Mouse (Mus musculus): Measurements from ENCODE around the gene Bax. TPM values are rescaled to one million over a fixed set of nuclear protein-coding genes. Genes with fewer than 3 reads are reported as not detected.

Gene Bax
- polyA plus RNA-seq, 1 experiment: 642 TPM

- TF ChIP-seq FOSL1 (IDR thresholded peaks at IDR 0.05; ENCODE audit: insufficient read depth, low read length, poor library complexity, severe bottlenecking) (no peak), CTCF (IDR thresholded peaks at IDR 0.05; ENCODE audit: control insufficient read depth, insufficient read depth, insufficient read length) (no peak), USF1 (IDR thresholded peaks at IDR 0.05; ENCODE audit: low read depth) (peak; percentile 33), MAX (IDR thresholded peaks at IDR 0.05) (peak; percentile 23), MYOG (IDR thresholded peaks at IDR 0.05; ENCODE audit: control insufficient read depth, extremely low read depth, insufficient read length) (no peak), MYOD1 (IDR thresholded peaks at IDR 0.05; ENCODE audit: control insufficient read depth, insufficient read length, low read depth) (no peak), CEBPB (IDR thresholded peaks at IDR 0.05; ENCODE audit: low read depth) (no peak)
- Histone ChIP-seq H3K36me3 (ENCODE audit: control insufficient read depth, insufficient read depth) (peaks cover 41% of the 10 kb centered on the region), H3K4me3 (ENCODE audit: insufficient read depth, poor library complexity, severe bottlenecking) (peak overlapping the region; percentile 93), H3K79me3 (ENCODE audit: low read depth) (peaks cover 27% of the 10 kb centered on the region), H3K27me3 (ENCODE audit: control insufficient read depth, insufficient read depth, insufficient read length) (no peaks in the 10 kb centered on the region), H3ac (ENCODE audit: control insufficient read depth, insufficient read length, low read depth) (peak overlapping the region; percentile 58), H3K79me2 (ENCODE audit: control insufficient read depth, insufficient read depth) (peaks cover 32% of the 10 kb centered on the region)
Measured at GRCm38 (mm10) chr7:45457204-45458060, 9.3 kb downstream of the Bax start.

DNA sequence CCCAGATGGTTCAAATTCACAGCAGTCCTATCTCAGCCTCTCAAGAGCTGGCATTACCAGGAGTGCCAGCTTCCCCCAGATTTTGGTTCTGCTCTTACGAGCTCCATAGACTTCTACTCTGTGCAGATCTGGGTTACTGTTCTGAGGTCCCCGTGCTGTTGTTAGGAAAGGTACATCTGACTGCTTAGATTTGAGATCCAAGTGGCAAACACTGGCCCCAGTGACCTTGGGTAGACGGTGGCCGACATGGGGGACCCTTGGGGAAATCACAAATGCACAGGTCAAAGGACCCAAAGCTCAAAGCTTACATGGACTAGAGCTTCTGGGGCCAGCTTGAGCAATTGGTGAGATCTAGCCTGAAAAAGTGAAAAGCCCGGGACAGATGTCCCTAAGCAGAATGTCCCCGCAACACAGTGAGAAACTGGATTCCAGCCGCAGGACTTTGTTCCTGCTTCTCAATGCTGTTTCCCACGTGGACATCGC lies 9.9 kb downstream of the Bax start:
- Histone ChIP-seq H3K27me3 (ENCODE audit: control insufficient read depth, insufficient read depth, insufficient read length) (no peaks in the 10 kb centered on the region), H3K79me3 (ENCODE audit: low read depth) (peaks cover 27% of the 10 kb centered on the region), H3ac (ENCODE audit: control insufficient read depth, insufficient read length, low read depth) (no peak overlapping the region), H3K79me2 (ENCODE audit: control insufficient read depth, insufficient read depth) (peaks cover 31% of the 10 kb centered on the region), H3K4me3 (ENCODE audit: insufficient read depth, poor library complexity, severe bottlenecking) (peak overlapping the region; percentile 93), H3K36me3 (ENCODE audit: control insufficient read depth, insufficient read depth) (peaks cover 34% of the 10 kb centered on the region)
- TF ChIP-seq CEBPB (IDR thresholded peaks at IDR 0.05; ENCODE audit: low read depth): no peak
- TF ChIP-seq MAX (IDR thresholded peaks at IDR 0.05): no peak
- TF ChIP-seq FOSL1 (IDR thresholded peaks at IDR 0.05; ENCODE audit: insufficient read depth, low read length, poor library complexity, severe bottlenecking): no peak
- TF ChIP-seq MYOD1 (IDR thresholded peaks at IDR 0.05; ENCODE audit: control insufficient read depth, insufficient read length, low read depth): no peak
- no peak for TF ChIP-seq MYOG (IDR thresholded peaks at IDR 0.05; ENCODE audit: control insufficient read depth, extremely low read depth, insufficient read length)
- no peak for TF ChIP-seq CTCF (IDR thresholded peaks at IDR 0.05; ENCODE audit: control insufficient read depth, insufficient read depth, insufficient read length)
- TF ChIP-seq USF1 (IDR thresholded peaks at IDR 0.05; ENCODE audit: low read depth): no peak

- Histone ChIP-seq H3ac (ENCODE audit: control insufficient read depth, insufficient read length, low read depth) (no peak overlapping the region), H3K4me3 (ENCODE audit: insufficient read depth, poor library complexity, severe bottlenecking) (peak overlapping the region; percentile 93), H3K27me3 (ENCODE audit: control insufficient read depth, insufficient read depth, insufficient read length) (no peaks in the 10 kb centered on the region), H3K36me3 (ENCODE audit: control insufficient read depth, insufficient read depth) (peaks cover 33% of the 10 kb centered on the region), H3K79me3 (ENCODE audit: low read depth) (peaks cover 27% of the 10 kb centered on the region), H3K79me2 (ENCODE audit: control insufficient read depth, insufficient read depth) (peaks cover 31% of the 10 kb centered on the region)
- no peak for TF ChIP-seq MYOG (IDR thresholded peaks at IDR 0.05; ENCODE audit: control insufficient read depth, extremely low read depth, insufficient read length)
- no peak for TF ChIP-seq CTCF (IDR thresholded peaks at IDR 0.05; ENCODE audit: control insufficient read depth, insufficient read depth, insufficient read length)
- no peak for TF ChIP-seq MYOD1 (IDR thresholded peaks at IDR 0.05; ENCODE audit: control insufficient read depth, insufficient read length, low read depth)
Measured at GRCm38 (mm10) chr7:45455932-45456696, 10.6 kb downstream of the Bax start.

GRCm38 (mm10) chr7:45454971-45455370 lies 11.7 kb downstream of the Bax start:
- H3K27me3 ChIP-seq (ENCODE audit: control insufficient read depth, insufficient read depth, insufficient read length): no peaks in the 10 kb centered on the region
- peaks cover 24% of the 10 kb centered on the region for H3K79me2 ChIP-seq (ENCODE audit: control insufficient read depth, insufficient read depth)
- peaks cover 28% of the 10 kb centered on the region for H3K36me3 ChIP-seq (ENCODE audit: control insufficient read depth, insufficient read depth)
- H3ac ChIP-seq (ENCODE audit: control insufficient read depth, insufficient read length, low read depth): no peak overlapping the region
- TF ChIP-seq MYOD1 (IDR thresholded peaks at IDR 0.05; ENCODE audit: control insufficient read depth, insufficient read length, low read depth): no peak
- TF ChIP-seq MYOG (IDR thresholded peaks at IDR 0.05; ENCODE audit: control insufficient read depth, extremely low read depth, insufficient read length): no peak
- TF ChIP-seq CTCF (IDR thresholded peaks at IDR 0.05; ENCODE audit: control insufficient read depth, insufficient read depth, insufficient read length): no peak
- no peak for TF ChIP-seq FOSL1 (IDR thresholded peaks at IDR 0.05; ENCODE audit: insufficient read depth, low read length, poor library complexity, severe bottlenecking)
- no peak for TF ChIP-seq MAX (IDR thresholded peaks at IDR 0.05)
- no peak for TF ChIP-seq USF1 (IDR thresholded peaks at IDR 0.05; ENCODE audit: low read depth)
- no peak for TF ChIP-seq CEBPB (IDR thresholded peaks at IDR 0.05; ENCODE audit: low read depth)
- no peak overlapping the region for H3K4me3 ChIP-seq (ENCODE audit: insufficient read depth, poor library complexity, severe bottlenecking)
- peaks cover 21% of the 10 kb centered on the region for H3K79me3 ChIP-seq (ENCODE audit: low read depth)

GRCm38 (mm10) chr7:45451344-45451982 lies 15.2 kb downstream of the Bax start:
- no peaks in the 10 kb centered on the region for H3K79me3 ChIP-seq (ENCODE audit: low read depth)
- H3K4me3 ChIP-seq (ENCODE audit: insufficient read depth, poor library complexity, severe bottlenecking): no peak overlapping the region
- no peaks in the 10 kb centered on the region for H3K79me2 ChIP-seq (ENCODE audit: control insufficient read depth, insufficient read depth)
- no peak overlapping the region for H3ac ChIP-seq (ENCODE audit: control insufficient read depth, insufficient read length, low read depth)
- TF ChIP-seq USF1 (IDR thresholded peaks at IDR 0.05; ENCODE audit: low read depth) (no peak), MYOG (IDR thresholded peaks at IDR 0.05; ENCODE audit: control insufficient read depth, extremely low read depth, insufficient read length) (no peak), CTCF (IDR thresholded peaks at IDR 0.05; ENCODE audit: control insufficient read depth, insufficient read depth, insufficient read length) (peak; percentile 57), MYOD1 (IDR thresholded peaks at IDR 0.05; ENCODE audit: control insufficient read depth, insufficient read length, low read depth) (no peak)
- H3K36me3 ChIP-seq (ENCODE audit: control insufficient read depth, insufficient read depth): peaks cover 18% of the 10 kb centered on the region
- no peaks in the 10 kb centered on the region for H3K27me3 ChIP-seq (ENCODE audit: control insufficient read depth, insufficient read depth, insufficient read length)

Data from C2C12 (cell line).